Mouse (Mus musculus) adrenal gland, postnatal 0 days (tissue): ENCODE results near the gene Ttc4. TPM values are rescaled to one million over a fixed set of nuclear protein-coding genes. Genes with fewer than 3 reads are reported as not detected.

Experiments used
- polyA plus RNA-seq: library from polyadenylated mRNA; unstranded; fragments of >200 nt; fragmentation: Nextera tagmentation; extraction: Ambion mirVana; gene quantifications from 2 replicates; pipeline ENCODE4 v1.2.1, GENCODE M21; 2015

Gene Ttc4
- polyA plus RNA-seq, result 45.9 and 47.9 TPM in 2 replicates

GRCm38 (mm10) chr4:106678442-106679118 is at the start of gene Ttc4:
Gene Ttc4, minus strand, starts transcription at chr4:106678944.

GRCm38 (mm10) chr4:106650833-106651527 is 27.8 kb downstream of the Ttc4 start, which contains the start of gene Pars2:
Gene Pars2, plus strand, starts transcription at chr4:106651069.

GRCm38 (mm10) chr4:106622030-106622493 is 56.7 kb downstream of the Ttc4 start, which contains the start of gene Ttc22:
Gene Ttc22, plus strand, starts transcription at chr4:106622432.

GRCm38 (mm10) chr4:106617056-106617455 is 61.7 kb downstream of the Ttc4 start, which contains the start of gene Lexm:
Gene Lexm, minus strand, starts transcription at chr4:106617241.

Other genes with a start within 250 kb of the Ttc4 start
- 0.91 and 0.93 TPM in 2 replicates for gene Pcsk9, start 214.6 kb downstream of the Ttc4 start, polyA plus RNA-seq
- 0.10 and 0.39 TPM in 2 replicates for gene Bsnd, start 186.7 kb downstream of the Ttc4 start, polyA plus RNA-seq
- 2.5 and 3.0 TPM in 2 replicates for gene Dhcr24, start 117.9 kb downstream of the Ttc4 start, polyA plus RNA-seq
- not detected in 2 replicates for gene Lexm, start 61.7 kb downstream of the Ttc4 start, polyA plus RNA-seq
- 0.84 and 1.1 TPM in 2 replicates for gene Ttc22, start 56.5 kb downstream of the Ttc4 start, polyA plus RNA-seq
- gene Pars2, start 27.9 kb downstream of the Ttc4 start, polyA plus RNA-seq, result 5.9 and 9.5 TPM in 2 replicates
- gene Mroh7, start 52.0 kb upstream of the Ttc4 start, polyA plus RNA-seq, result 0.58 and 0.65 TPM in 2 replicates
- gene Fam151a, start 54.9 kb upstream of the Ttc4 start, polyA plus RNA-seq, result 0.24 and 0.32 TPM in 2 replicates
- gene Acot11, start 126.1 kb upstream of the Ttc4 start, polyA plus RNA-seq, result 1.7 and 1.8 TPM in 2 replicates
- gene Ssbp3, start 231.8 kb upstream of the Ttc4 start, polyA plus RNA-seq, result 70.1 and 87.8 TPM in 2 replicates